Mouse (Mus musculus) MN1 (cell line): Measurements from ENCODE around the gene Alkbh5.

Experiments used
- DNase-seq: peaks from one replicate; pipeline ENCODE4 v3.0.0-alpha.2; 2016; ENCODE audit warnings: low spot score

The Alkbh5 gene

DNA sequence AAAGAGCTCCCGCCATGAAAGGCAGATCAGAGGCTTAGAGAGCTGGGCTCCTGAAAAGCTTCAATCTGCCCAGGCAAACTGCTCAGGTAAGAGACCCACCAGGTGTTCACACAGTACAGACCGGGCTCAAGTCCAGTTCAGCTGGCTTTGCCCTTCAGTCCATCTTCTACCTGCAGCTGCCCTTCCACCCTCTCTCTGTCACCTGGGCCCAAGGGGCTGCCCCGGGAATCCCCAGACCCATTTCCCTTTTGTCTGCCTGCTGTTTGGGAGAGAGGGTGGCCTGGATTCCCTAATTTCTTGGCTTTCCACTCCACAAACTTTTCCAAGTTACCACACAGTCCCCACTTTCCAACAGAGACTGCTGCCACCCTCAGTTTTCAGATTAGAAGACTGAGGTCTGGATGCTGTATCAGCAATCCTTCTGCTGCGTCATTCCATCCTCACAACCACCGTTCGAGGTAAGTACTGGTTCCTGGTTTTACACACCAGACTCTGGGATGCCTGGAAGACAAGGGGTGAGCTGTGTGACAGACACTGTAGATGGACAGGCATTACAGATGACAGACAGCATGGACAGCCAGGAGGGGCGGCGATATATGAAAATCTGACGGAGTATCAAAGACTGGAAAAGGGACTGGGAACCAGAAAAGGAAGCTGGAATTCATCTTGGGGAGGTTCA, at the start of gene Alkbh5:
Alkbh5 (plus strand) TSS at position 202 of the 679 bp plus-strand sequence.
- DNase-seq = peak; percentile 68

DNA sequence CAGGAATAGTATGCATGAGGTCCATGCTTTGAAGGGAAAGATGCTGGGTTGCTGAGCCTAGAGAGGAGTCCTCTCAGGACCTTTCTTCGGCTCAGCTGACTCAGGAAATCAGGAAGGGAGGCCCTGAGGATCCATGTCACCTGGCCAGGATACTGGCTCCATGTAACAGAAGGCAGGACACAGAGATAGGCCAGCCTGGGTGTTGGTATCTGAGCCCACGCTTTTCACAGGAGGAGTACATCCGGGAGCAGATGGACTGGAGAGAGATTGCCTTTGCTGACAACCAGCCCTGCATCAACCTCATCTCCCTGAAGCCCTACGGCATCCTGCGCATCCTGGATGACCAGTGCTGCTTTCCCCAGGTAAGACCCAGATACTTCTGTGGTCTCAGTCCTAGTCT, 43.5 kb upstream of the Alkbh5 start:
- no peak for DNase-seq

DNA sequence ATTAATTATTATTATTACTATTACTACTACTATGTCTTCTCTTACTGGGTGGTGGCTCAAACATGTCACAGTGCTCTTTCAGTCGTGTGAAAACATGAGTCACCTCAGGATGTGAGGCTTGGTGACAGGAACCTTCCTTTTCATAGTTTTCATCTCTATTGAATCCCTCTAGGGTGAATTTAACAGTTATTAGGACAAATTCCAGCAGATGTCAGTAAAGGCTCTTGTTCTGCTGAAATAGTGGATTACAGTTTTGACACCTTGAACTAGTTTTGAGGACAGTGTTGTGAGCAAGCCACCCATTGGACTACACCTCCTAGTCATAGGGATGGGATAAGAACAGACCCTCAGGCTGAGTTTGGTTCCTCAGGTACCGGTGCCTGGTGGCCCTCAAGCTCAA, 40.5 kb upstream of the Alkbh5 start:
- DNase-seq = no peak

DNA sequence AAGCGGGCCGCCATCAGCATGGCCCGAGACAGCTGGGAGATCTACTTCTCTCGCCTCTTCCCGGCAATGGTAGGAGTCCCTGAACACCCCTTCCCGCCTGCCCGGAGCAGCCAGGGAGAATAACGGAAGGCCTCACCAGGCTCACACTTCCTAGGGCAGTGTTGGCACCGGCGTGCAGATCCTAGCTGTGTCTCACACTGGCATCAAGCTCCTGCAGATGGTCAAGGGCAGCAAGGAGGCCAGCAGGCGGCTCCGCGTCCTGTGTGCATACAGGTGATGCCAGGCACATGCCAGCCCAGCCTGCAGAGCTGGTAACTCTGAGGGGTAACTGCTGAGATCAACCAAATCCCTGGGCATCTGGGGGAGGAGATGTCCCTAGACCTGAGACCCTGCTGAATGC, 28.9 kb upstream of the Alkbh5 start:
- DNase-seq = no peak

DNA sequence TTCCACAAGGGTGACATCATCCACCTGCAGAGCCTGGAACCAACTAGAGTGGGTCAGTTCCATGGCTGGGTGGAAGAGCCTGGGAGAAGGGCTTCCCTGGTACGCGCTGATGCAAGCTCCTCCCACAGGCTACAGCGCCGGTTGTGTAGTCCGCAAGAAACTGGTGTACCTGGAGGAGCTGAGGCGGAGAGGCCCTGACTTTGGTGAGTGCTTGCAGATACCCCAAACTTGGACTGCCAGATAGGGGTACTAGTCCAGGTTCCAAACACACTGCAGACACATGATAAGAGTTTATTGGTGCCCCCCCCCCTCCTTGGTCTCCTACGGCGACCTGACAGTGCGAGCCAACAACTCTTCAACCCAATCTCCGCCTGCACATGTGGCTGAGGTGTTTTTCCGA, 27.2 kb upstream of the Alkbh5 start:
- no peak for DNase-seq

DNA sequence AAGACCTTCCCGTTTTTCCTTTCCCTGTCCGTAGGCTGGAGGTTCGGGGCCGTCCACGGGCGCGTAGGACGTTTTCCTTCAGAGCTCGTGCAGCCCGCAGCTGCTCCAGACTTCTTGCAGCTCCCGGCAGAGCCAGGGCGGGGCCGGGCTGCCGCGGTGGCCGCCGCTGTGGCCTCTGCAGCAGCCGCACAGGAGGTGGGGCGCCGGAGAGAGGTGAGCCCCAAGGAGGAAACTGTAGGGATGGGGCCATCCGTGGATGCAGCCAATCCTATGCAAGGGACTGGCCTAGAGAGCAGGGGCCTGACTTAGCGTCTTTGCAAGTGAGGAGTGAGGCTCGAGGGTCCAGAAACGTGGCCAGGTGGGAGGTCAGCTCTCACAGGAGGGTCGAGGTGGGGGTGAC, 26.7 kb upstream of the Alkbh5 start:
- DNase-seq = no peak

DNA sequence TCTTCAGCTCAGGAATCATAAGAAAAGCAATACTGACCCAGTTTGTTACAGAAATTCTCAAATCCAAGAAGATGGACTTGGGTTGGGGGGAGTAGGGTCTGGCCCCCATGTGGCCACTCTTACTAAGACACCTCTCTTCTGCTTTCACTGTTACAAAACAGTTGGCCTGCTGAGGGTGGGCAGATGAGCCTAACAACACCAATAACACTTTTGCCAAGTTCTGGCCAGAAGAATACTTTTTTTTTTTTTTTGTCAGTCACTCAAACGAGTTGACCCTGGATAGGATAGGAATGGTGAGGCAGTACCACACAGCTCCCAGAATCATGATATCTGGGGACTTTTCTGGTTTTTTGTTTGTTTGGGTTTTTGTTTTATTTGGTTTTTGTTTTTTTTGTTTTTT, 24.3 kb upstream of the Alkbh5 start:
- DNase-seq = no peak

DNA sequence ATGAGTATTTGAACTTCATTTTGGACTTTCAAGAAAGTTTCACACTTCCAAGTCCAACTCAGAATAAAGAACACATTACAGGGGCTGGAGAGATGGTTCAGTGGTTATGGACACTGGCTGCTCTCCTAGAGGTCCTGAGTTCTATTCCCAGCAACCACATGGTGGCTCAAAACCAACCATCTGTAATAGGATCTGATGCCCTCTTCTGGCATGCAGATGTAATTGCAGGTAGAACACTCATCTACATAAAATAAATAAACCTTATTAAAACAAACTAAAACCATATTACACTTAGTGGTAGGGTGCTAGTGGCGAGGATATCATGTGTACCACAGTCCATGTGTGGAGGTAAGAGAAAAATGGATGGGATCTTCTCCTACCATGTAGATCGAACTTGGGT, 23.7 kb upstream of the Alkbh5 start:
- DNase-seq = no peak

DNA sequence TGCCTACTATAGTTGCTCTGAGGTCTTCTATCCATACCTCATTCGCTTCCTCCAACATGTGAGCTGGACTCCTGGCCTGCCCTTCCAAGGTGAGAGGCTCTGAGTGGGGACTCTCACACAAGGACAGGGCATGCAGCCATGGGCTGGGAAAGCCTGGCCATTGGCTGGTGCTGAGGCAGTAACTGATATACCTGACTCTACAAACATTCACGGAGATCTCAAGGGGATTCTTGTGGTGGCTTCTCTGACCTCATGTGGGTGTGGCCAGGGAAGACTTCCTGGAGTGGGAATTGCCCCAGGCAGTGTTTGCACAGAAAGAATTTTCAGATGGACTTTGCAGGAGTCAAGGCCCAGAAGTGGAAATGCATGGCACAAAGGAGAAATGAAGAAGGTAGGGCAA, 21.2 kb upstream of the Alkbh5 start:
- no peak for DNase-seq

DNA sequence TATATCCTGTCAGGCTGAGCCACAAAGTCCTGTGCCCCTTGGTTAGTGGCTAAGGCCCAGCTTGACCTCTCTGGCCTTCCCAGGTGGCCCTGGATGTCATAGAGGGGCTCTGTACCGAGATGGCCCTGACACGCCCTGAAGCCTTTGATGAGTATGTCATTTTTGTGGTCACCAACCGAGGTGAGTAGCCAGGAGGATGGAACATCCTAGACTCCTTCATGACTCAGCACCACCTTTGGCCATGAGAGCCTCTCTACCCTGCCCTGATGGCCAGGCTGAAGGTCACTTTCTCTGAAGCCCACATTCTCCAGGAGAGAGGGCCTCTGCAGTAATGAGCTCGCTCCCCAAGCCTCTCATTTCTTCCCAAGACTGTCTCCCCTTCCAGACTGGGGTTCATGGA, 17.9 kb upstream of the Alkbh5 start:
- DNase-seq = no peak

DNA sequence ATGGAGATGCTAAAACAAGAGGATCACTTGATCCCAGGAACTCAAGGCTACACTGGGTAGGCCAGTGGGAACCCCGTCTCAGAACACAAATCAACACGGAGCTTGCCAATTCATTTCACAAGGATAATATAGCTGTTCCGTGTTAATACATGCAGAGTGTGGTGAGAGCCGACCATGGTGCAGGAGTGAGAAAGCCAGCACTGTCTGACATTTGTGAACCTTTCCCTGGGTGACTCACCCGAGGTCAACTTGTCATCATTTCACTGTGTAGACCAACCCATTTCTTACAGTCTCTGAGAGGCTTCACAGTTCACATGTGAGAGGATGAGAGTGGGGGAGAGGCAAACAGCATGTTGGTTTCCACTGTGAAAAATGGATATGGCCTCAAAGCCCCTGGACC, 14.2 kb upstream of the Alkbh5 start:
- no peak for DNase-seq

DNA sequence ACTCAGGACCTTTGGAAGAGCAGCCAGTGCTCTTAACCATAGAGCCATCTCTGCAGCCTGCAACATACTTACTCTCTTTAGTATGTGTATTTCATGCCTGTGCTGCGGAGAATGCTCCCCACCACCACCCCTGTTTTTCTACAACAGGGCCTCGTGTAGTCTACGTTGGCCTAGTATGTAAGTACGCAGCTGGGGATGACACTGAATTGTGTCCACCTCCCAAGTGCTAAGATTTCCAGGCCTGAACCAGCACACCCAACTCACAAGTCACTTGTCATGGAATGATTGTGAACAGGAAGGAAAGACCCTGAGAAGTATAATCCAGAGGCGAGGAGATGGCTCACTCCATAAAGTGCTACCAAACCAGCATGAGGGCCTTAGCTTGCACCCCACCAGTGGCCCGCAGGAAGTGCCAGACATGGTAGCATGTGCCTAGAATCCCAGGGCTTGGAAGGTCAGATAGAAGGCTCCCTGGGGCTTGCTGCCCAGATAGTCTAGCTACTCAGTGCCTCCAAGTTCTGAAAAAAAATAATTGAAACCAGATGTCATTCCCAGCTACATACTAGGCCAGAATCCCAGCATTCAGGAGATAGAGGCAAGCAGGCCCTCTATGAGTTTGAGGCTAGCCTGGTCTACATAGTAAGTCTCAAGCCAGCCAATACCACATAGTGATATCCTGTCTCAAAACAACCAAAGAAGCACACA, 13.4 kb upstream of the Alkbh5 start:
- DNase-seq = no peak

DNA sequence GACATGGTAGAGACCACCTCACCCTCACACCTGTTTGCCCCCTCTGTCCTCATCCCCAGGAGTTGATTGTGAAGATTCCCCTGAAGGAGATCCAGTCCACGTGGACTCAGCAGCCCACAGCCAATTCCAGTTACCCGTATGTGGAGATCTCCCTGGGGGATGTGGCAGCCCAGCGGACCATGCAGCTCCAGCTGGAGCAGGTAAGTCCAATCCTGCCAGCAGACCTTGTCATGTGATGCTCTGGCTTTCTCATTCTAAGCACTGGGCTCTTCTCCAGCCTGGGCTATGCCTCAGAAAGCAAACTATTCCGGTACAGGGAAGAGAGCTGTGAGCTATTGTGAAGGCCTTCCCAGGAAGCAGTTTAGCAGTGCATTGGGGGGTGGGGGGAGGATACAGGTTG, 9.7 kb upstream of the Alkbh5 start:
- DNase-seq = no peak

DNA sequence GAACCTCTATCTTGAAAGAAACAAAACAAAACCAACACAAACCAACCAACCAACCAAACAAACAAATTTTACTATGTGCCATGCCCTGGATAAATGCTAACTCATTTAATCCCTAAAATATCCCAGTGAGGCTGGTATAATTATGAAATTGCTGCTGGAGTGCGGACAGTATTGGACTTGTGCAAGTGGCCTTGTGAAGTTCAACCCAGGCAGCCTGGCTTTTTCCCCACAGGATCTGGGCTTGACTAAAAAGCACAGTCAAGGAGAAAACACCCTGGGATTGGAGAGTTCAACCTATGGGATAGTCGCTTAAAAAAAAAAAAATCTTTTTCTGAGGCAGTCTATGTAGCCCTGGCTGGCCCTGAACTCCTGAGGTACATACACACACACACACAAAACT, 505 bp upstream of the Alkbh5 start:
- no peak for DNase-seq

DNA sequence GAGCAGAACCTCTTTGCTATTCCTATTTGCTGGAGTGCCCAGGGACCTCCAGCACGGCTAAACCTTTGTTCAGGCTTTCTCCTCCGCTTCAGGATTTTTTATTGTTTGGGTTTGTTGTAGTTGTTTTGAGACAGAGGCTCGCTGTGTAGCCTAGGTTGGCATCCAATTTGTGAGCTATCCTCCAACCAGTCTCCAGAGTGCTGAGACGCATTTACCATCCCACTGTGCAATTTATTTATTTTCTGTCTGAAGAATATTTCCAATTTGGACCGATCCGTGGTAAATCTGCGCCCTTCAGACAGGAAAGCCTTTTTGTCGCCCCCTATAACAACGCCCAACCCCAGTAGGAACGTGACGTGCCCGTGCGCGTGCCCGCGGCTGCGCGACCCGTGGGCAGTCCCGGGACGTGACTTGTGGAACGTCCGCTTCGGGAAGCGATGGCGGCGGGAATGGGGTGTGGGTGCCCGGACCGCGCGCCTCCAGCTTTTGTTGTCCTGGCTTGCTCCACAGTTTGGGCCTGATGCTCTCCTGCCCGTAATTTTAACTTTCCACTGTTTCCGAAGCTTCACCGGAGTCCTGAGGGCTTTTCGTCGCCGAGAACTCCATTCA, 782 bp downstream of the Alkbh5 start:
- DNase-seq = peak; percentile 96

DNA sequence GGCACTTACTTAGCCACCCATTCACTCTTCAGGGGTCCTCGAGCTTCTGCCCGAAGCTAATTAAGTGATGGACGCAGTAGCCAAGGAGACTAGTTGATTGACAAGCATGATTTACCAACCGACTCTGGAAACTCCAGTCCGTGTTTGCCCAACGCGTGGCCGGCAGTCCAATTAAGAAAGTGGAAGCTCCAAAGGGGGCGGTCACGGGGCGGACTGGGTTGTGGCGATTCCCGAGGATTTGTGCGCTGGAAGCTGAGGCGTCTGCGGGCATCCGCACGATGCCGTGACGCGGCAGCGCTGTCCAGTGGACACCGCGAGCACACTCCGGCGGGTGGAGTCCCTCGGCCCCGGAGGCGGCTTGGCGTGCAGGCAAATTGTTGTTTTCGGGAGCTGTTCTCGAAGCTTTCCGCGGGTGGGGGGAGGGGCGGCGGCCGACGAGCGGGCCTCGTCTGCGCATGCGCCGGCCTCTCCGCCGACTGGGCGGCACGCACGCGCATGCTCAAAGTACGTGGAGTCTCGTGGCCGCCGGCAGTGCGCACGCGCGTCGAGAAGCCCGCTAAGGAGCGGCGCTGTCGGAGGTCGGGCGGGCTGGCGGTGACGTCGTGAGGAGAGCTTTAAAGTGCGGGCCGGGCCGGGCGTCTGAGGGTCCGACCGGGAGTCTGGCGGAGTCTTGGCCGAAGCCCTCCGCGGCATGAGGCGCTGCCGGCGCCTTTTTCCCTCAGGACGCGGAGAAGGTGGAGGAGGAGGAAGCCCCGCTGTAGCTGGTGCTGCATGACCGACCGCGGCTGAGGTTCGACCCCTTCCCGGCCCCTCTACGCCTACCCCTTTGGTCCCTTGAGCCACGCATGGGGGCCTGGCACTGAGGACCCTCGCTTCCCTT, 1.5 kb downstream of the Alkbh5 start:
- DNase-seq = peak; percentile 99

DNA sequence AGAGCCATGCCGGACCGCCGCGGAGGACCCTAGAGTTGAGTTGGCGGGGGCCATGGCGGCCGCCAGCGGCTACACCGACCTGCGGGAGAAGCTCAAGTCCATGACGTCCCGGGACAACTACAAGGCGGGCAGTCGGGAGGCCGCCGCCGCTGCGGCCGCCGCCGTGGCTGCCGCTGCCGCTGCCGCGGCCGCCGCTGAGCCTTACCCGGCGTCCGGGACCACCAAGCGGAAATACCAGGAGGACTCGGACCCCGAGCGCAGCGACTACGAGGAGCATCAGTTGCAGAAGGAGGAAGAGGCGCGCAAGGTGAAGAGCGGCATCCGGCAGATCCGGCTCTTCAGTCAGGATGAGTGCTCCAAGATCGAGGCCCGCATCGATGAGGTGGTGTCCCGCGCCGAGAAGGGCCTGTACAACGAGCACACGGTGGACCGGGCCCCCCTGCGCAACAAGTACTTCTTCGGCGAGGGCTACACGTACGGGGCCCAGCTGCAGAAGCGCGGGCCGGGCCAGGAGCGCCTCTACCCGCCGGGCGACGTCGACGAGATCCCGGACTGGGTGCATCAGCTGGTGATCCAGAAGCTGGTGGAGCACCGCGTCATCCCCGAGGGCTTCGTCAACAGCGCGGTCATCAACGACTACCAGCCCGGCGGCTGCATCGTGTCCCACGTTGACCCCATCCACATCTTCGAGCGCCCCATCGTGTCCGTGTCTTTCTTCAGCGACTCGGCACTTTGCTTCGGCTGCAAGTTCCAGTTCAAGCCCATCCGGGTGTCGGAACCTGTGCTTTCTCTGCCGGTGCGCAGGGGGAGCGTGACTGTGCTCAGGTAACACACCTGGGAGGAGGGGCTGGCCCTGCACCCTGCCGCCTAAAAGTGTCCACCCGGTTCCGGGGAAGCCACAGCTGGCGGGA, 2.4 kb downstream of the Alkbh5 start:
- peak; percentile 61 for DNase-seq

DNA sequence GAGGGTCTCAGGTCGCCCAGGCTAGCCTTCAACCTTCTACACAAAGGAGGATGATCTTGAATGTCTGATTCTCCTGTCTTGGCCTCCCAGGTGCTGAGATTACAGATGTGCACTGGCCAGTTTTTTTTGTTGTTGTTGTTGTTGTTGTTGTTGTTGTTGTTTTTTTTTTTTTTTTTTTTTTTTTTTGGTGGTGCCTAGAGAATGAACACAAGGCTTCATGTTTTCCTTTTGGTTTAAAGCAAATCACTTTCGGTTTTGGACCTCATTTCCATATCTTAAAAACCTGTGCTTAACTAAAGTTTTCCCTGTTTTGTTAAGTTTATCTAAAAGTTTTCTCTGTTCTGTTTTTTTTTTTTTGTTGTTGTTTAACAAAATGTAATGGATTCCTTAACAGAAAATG, 3.4 kb downstream of the Alkbh5 start:
- DNase-seq = peak; percentile 39

DNA sequence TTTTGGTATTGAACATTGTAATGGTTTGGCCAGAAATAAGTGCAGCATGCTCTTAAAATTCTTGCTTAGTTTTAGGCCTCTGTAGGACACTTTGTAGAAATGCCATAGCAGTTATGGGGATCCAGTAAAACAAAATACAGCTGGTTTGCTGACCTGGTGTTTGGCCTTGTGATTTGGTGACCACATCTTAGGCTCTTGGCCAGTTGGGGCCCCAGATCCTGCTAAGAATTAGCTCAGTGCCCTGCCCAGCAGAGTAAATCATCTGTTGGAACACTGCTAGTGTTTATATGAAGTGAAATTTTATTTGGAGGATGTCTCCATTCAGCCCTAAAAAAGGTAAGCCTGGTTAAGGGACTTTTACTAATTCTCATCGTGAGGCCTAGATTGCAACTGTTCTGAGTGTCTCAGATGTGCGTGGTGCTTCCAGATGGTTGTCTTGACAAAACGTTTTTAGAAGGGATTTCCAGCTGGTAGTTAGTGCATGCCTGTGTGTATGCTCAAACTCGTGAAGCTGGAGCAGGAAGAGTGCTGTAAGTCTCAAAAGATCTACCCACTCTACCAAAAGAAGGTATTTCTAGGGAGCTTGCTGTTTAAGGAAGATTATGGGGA, 3.9 kb downstream of the Alkbh5 start:
- peak; percentile 50 for DNase-seq

DNA sequence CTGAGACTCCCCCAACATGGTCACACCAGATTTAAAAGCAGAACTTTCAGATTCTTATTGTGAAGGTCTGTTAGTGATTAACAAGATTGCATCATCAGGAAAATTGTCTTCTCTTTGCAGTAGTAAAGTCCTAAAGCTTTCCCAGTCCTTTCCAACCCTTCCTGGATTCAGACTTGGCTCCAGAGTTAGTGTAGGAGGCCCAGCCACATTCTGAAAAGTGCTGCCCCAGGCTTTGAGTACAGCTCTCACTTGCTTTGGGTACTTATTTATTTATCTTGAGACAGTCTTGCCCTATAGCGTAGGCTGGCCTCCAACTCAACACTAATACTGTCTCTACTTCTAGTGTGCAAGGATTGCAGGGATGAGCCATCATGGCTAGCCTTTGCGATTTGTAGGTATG, 4.6 kb downstream of the Alkbh5 start:
- peak; percentile 28 for DNase-seq

DNA sequence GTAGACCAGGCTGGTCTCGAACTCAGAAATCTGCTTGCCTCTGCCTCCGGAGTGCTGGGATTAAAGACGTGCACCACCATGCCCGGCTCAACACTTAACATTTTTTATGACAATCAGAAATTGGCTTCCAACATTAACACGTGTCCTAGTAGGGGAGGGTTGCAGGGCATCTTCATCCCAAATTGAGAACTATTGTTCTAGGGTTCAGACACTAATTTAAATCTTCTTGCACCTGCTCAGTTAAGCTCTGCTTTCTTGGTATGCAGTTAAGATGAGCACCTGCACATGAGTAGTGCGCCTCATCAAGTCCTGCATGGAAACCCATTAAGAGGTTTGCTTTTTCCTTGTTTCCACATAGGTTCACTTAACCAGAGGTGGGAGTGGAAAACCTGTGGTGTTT, 5.7 kb downstream of the Alkbh5 start:
- DNase-seq = no peak
